Mouse (Mus musculus): ENCODE measurements around the gene Arntl2. TPM values are rescaled to one million over a fixed set of nuclear protein-coding genes. Genes with fewer than 3 reads are reported as not detected.

Arntl2 gene
- polyA plus RNA-seq (2012; rRNA removed) = 4.1 and 13.3 TPM in 2 replicates

GRCm38 (mm10) chr6:146795924-146796545 lies at the start of gene Arntl2:
Gene Arntl2 (plus strand): TSS chr6:146796055.

GRCm38 (mm10) chr6:146850050-146850449 lies 54.2 kb downstream of the Arntl2 start, which contains the start of gene Smco2:
Gene Smco2 (plus strand): TSS chr6:146850104.

Other genes starting within 250 kb of the Arntl2 start
- gene Fgfr1op2, start 218.9 kb upstream of the Arntl2 start, polyA plus RNA-seq (2012; rRNA removed) = 83.7 and 114 TPM in 2 replicates
- 13.7 and 14.3 TPM in 2 replicates for gene Ints13, start 218.2 kb upstream of the Arntl2 start, polyA plus RNA-seq (2012; rRNA removed)
- 17.0 and 17.3 TPM in 2 replicates for gene Med21, start 153.5 kb upstream of the Arntl2 start, polyA plus RNA-seq (2012; rRNA removed)
- gene Tm7sf3, start 153.2 kb upstream of the Arntl2 start, polyA plus RNA-seq (2012; rRNA removed) = 14.9 and 16.8 TPM in 2 replicates
- gene Stk38l, start 71.1 kb upstream of the Arntl2 start, polyA plus RNA-seq (2012; rRNA removed) = 2.6 and 4.1 TPM in 2 replicates
- gene Smco2, start 54.0 kb downstream of the Arntl2 start, polyA plus RNA-seq (2012; rRNA removed) = 0.14 TPM in 1 of 2 replicates, not detected in the other
- gene Ppfibp1, start 92.4 kb downstream of the Arntl2 start, polyA plus RNA-seq (2012; rRNA removed) = 16.5 and 24.0 TPM in 2 replicates
- not detected in 2 replicates for gene 1700034J05Rik, start 158.4 kb downstream of the Arntl2 start, polyA plus RNA-seq (2012; rRNA removed)
- gene Rep15, start 236.5 kb downstream of the Arntl2 start, polyA plus RNA-seq (2012; rRNA removed) = 0.13 and 0.35 TPM in 2 replicates
- 8.2 and 11.2 TPM in 2 replicates for gene Mrps35, start 246.7 kb downstream of the Arntl2 start, polyA plus RNA-seq (2012; rRNA removed)